Mouse (Mus musculus): ENCODE data around the gene Nme3. TPM values are rescaled to one million over a fixed set of nuclear protein-coding genes. Genes with fewer than 3 reads are reported as not detected.

Gene Nme3
- polyA plus RNA-seq (2016; fragmentation: Nextera tagmentation; extraction: Ambion mirVana), result 43.6 and 47.0 TPM in 2 replicates

GRCm38 (mm10) chr17:24896241-24896992 lies at the start of gene Nme3:
Gene Nme3 (plus strand): TSS chr17:24896500.
- Histone ChIP-seq H3K4me1 (peaks cover 38% of the 10 kb centered on the region), H3K27ac (peak within 1 kb of the TSS; percentile 87), H3K9me3 (replicated peaks) (no peaks in the 10 kb centered on the region), H3K27me3 (ENCODE audit: low read depth, poor library complexity, severe bottlenecking) (no peaks in the 10 kb centered on the region), H3K36me3 (peaks cover 74% of the 10 kb centered on the region), H3K4me3 (peak within 1 kb of the TSS; percentile 86)
- 2% methylated on average over 50 of the region's 50 CpGs for WGBS
- DNase-seq (ENCODE audit: low spot score), result peak; percentile 84

GRCm38 (mm10) chr17:24847386-24847785 lies 48.9 kb upstream of the Nme3 start:
- Histone ChIP-seq H3K4me3 (no peak overlapping the region), H3K27me3 (ENCODE audit: low read depth, poor library complexity, severe bottlenecking) (peaks cover 20% of the 10 kb centered on the region), H3K9me3 (replicated peaks) (no peaks in the 10 kb centered on the region), H3K36me3 (no peaks in the 10 kb centered on the region), H3K27ac (no peak overlapping the region), H3K4me1 (peaks cover 27% of the 10 kb centered on the region)
- no peak for DNase-seq (ENCODE audit: low spot score)
- WGBS, result 97% methylated on average over 1 of the region's 1 CpGs

GRCm38 (mm10) chr17:24848600-24849031 lies 47.7 kb upstream of the Nme3 start:
- no peak for DNase-seq (ENCODE audit: low spot score)
- Histone ChIP-seq H3K36me3 (0 out of 2 replicates have a peak, but pooled peaks cover 5% of the 10 kb centered on the region), H3K27ac (no peak overlapping the region), H3K4me3 (peak overlapping the region; percentile 81), H3K4me1 (peaks cover 27% of the 10 kb centered on the region), H3K27me3 (ENCODE audit: low read depth, poor library complexity, severe bottlenecking) (peaks cover 20% of the 10 kb centered on the region), H3K9me3 (replicated peaks) (no peaks in the 10 kb centered on the region)

GRCm38 (mm10) chr17:24849733-24850064 lies 46.6 kb upstream of the Nme3 start:
- Histone ChIP-seq H3K4me1 (peaks cover 23% of the 10 kb centered on the region), H3K27me3 (ENCODE audit: low read depth, poor library complexity, severe bottlenecking) (peaks cover 13% of the 10 kb centered on the region), H3K27ac (peak overlapping the region; percentile 93), H3K9me3 (replicated peaks) (no peaks in the 10 kb centered on the region), H3K4me3 (peak overlapping the region; percentile 81), H3K36me3 (0 out of 2 replicates have a peak, but pooled peaks cover 8% of the 10 kb centered on the region)
- no peak for DNase-seq (ENCODE audit: low spot score)
- under 1% methylated on average over 21 of the region's 21 CpGs for WGBS

- peak; percentile 95 for DNase-seq (ENCODE audit: low spot score)
- 0% methylated on average over 58 of the region's 58 CpGs for WGBS
- H3K9me3 ChIP-seq (replicated peaks), result no peaks in the 10 kb centered on the region
- H3K36me3 ChIP-seq, result 0 out of 2 replicates have a peak, but pooled peaks cover 8% of the 10 kb centered on the region
- peak within 1 kb of the TSS; percentile 81 for H3K4me3 ChIP-seq
- peak within 1 kb of the TSS; percentile 93 for H3K27ac ChIP-seq
- peaks cover 23% of the 10 kb centered on the region for H3K4me1 ChIP-seq
- H3K27me3 ChIP-seq (ENCODE audit: low read depth, poor library complexity, severe bottlenecking), result peaks cover 11% of the 10 kb centered on the region
Measured at GRCm38 (mm10) chr17:24850065-24850772, 46.1 kb upstream of the Nme3 start, which contains the start of gene Fahd1. Gene Fahd1 (minus strand): TSS chr17:24850364.

GRCm38 (mm10) chr17:24850773-24851127 lies 45.5 kb upstream of the Nme3 start:
- Histone ChIP-seq H3K4me1 (peaks cover 23% of the 10 kb centered on the region), H3K4me3 (peak overlapping the region; percentile 81), H3K27ac (peak overlapping the region; percentile 93), H3K27me3 (ENCODE audit: low read depth, poor library complexity, severe bottlenecking) (peaks cover 11% of the 10 kb centered on the region), H3K36me3 (0 out of 2 replicates have a peak, but pooled peaks cover 8% of the 10 kb centered on the region), H3K9me3 (replicated peaks) (no peaks in the 10 kb centered on the region)
- 1% methylated on average over 20 of the region's 20 CpGs for WGBS
- DNase-seq (ENCODE audit: low spot score), result no peak

- Histone ChIP-seq H3K4me1 (peaks cover 23% of the 10 kb centered on the region), H3K27me3 (ENCODE audit: low read depth, poor library complexity, severe bottlenecking) (peaks cover 11% of the 10 kb centered on the region), H3K36me3 (peaks cover 14% of the 10 kb centered on the region), H3K9me3 (replicated peaks) (no peaks in the 10 kb centered on the region), H3K27ac (no peak overlapping the region), H3K4me3 (peak overlapping the region; percentile 81)
- 84% methylated on average over 10 of the region's 10 CpGs for WGBS
- no peak for DNase-seq (ENCODE audit: low spot score)
Measured at GRCm38 (mm10) chr17:24851381-24852125, 44.7 kb upstream of the Nme3 start.

GRCm38 (mm10) chr17:24855838-24856464 lies 40.3 kb upstream of the Nme3 start:
- DNase-seq (ENCODE audit: low spot score), result no peak
- WGBS, result 80% methylated on average over 3 of the region's 3 CpGs
- H3K4me1 ChIP-seq, result peaks cover 5% of the 10 kb centered on the region
- no peaks in the 10 kb centered on the region for H3K9me3 ChIP-seq (replicated peaks)
- peaks cover 10% of the 10 kb centered on the region for H3K27me3 ChIP-seq (ENCODE audit: low read depth, poor library complexity, severe bottlenecking)
- peaks cover 25% of the 10 kb centered on the region for H3K36me3 ChIP-seq
- H3K4me3 ChIP-seq, result no peak overlapping the region
- H3K27ac ChIP-seq, result no peak overlapping the region

- Histone ChIP-seq H3K4me1 (no peaks in the 10 kb centered on the region; the same call in 1 of the 2 replicates), H3K36me3 (peaks cover 30% of the 10 kb centered on the region), H3K9me3 (replicated peaks) (no peaks in the 10 kb centered on the region), H3K27ac (no peak overlapping the region), H3K4me3 (no peak overlapping the region), H3K27me3 (ENCODE audit: low read depth, poor library complexity, severe bottlenecking) (peaks cover 4% of the 10 kb centered on the region)
- no peak for DNase-seq (ENCODE audit: low spot score)
- 88% methylated on average over 13 of the region's 13 CpGs for WGBS
Measured at GRCm38 (mm10) chr17:24856589-24856988, 39.7 kb upstream of the Nme3 start.

GRCm38 (mm10) chr17:24857831-24858470 lies 38.3 kb upstream of the Nme3 start:
- Histone ChIP-seq H3K4me3 (no peak overlapping the region), H3K4me1 (no peaks in the 10 kb centered on the region), H3K36me3 (peaks cover 37% of the 10 kb centered on the region), H3K27ac (no peak overlapping the region), H3K27me3 (ENCODE audit: low read depth, poor library complexity, severe bottlenecking) (no peaks in the 10 kb centered on the region), H3K9me3 (replicated peaks) (no peaks in the 10 kb centered on the region)
- no peak for DNase-seq (ENCODE audit: low spot score)
- whole genome bisulfite sequencing, result 82% methylated on average over 8 of the region's 8 CpGs

GRCm38 (mm10) chr17:24858967-24859366 lies 37.3 kb upstream of the Nme3 start:
- peaks cover 34% of the 10 kb centered on the region for H3K36me3 ChIP-seq
- no peak overlapping the region for H3K4me3 ChIP-seq
- no peak overlapping the region for H3K27ac ChIP-seq
- no peaks in the 10 kb centered on the region for H3K9me3 ChIP-seq (replicated peaks)
- 95% methylated on average over 6 of the region's 6 CpGs for WGBS
- no peak for DNase-seq (ENCODE audit: low spot score)
- no peaks in the 10 kb centered on the region for H3K4me1 ChIP-seq
- H3K27me3 ChIP-seq (ENCODE audit: low read depth, poor library complexity, severe bottlenecking), result no peaks in the 10 kb centered on the region

GRCm38 (mm10) chr17:24860076-24860475 lies 36.2 kb upstream of the Nme3 start:
- WGBS, result 92% methylated on average over 8 of the region's 8 CpGs
- no peaks in the 10 kb centered on the region for H3K4me1 ChIP-seq

More at GRCm38 (mm10) chr17:24860076-24860475, 36.2 kb upstream of the Nme3 start:
- DNase-seq (ENCODE audit: low spot score), result no peak
- peaks cover 36% of the 10 kb centered on the region for H3K36me3 ChIP-seq
- no peak overlapping the region for H3K27ac ChIP-seq
- H3K4me3 ChIP-seq, result no peak overlapping the region
- no peaks in the 10 kb centered on the region for H3K27me3 ChIP-seq (ENCODE audit: low read depth, poor library complexity, severe bottlenecking)
- no peaks in the 10 kb centered on the region for H3K9me3 ChIP-seq (replicated peaks)

Measured in limb, embryonic 10.5 days (tissue).